Mouse (Mus musculus) liver, embryonic 14.5 days (tissue): ENCODE measurements at regions not wholly inside any gene's neighbourhood (a gene's known extent, or its start where the extent isn't known, plus 50 kb on each side); places are given as distances from the start of the nearest gene placed in this dataset.

Source experiments
- CTCF ChIP-seq: IDR thresholded peaks from 2 replicates; pipeline ENCODE4 v1.5.1; 2016; ENCODE audit warnings: antibody characterized with exemption, low read depth, control low read depth
- EP300 ChIP-seq: IDR thresholded peaks from 2 replicates; pipeline ENCODE4 v1.6.1; 2016; ENCODE audit warnings: antibody characterized with exemption, low read depth

DNA sequence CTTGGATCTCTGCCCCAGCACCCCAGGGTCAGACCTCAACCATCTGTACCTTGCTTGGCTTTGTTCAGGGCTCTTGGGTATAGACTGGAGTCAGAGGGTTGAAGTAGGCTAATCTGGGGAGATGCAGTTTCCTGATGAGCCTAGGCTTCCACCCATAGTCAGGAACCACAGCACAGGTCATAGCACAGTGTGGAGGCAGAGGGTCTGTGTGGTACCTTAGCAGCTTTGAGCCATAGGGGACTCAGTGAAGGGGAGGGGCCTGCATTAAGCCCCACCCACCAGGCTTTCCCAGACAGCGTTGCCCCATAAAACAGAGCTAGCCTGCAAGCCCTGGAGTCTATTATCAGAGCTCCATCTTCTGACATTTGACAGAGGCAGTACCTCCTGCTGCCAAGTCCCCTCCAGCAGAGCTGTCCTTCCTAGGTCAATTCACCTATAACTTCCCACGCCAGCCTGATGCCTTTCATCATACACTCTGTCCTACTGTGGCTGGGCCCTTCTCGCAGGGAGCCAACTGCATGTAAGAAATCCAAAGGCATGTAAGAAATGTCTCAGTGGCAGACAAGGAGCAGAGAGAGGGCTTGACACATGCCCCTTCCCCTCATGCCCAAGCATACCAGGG is 54.5 kb upstream of the A530016L24Rik start:
- TF ChIP-seq CTCF = no peak
- TF ChIP-seq EP300 = no peak
